Mouse (Mus musculus) cortical plate, adult 2 months (tissue): ENCODE data around the gene Emc1.

Source experiments
- CTCF ChIP-seq: fragments of 200-500 bp; IDR thresholded peaks from 2 replicates; pipeline ENCODE4 v1.5.1; 2011; ENCODE audit warnings: mild to moderate bottlenecking, control low read depth, low read length; ENCODE audit not compliant: insufficient read depth; ENCODE audit errors: extremely low read depth
- POLR2A ChIP-seq: fragments of 200-500 bp; IDR thresholded peaks from 2 replicates; pipeline ENCODE4 v1.6.1; 2011; ENCODE audit warnings: mild to moderate bottlenecking, low read length, control low read depth; ENCODE audit not compliant: insufficient read depth; ENCODE audit errors: extremely low read depth

GRCm38 (mm10) chr4:139312632-139313031 lies 39.8 kb upstream of the Emc1 start:
- TF ChIP-seq CTCF = peak; percentile 23; the same call in 1 of the 2 replicates
- no peak for TF ChIP-seq POLR2A
